Mouse (Mus musculus): ENCODE data around the gene Fdxr. TPM values are rescaled to one million over a fixed set of nuclear protein-coding genes. Genes with fewer than 3 reads are reported as not detected.

Gene Fdxr
- polyA plus RNA-seq, 1 experiment from 2014 or later, result 7.3 TPM

GRCm38 (mm10) chr11:115234320-115235044, 42.4 kb downstream of the Fdxr start:
- no peak for ATAC-seq
- H3K9me3 ChIP-seq (ENCODE audit: low read length), result no peaks in the 10 kb centered on the region
- no peak for DNase-seq
- H3K4me2 ChIP-seq (ENCODE audit: low read depth, low read length), result no peak overlapping the region
- WGBS (ENCODE audit: insufficient replicate concordance), result 80% methylated on average over 15 of the region's 15 CpGs
- no peak overlapping the region for H3K4me3 ChIP-seq (ENCODE audit: low read depth, low read length)
- no peak overlapping the region for H3K9ac ChIP-seq (replicated peaks)
- H3K27ac ChIP-seq (ENCODE audit: low read depth), result no peak overlapping the region
- H3K27me3 ChIP-seq (ENCODE audit: insufficient read depth, low read length), result no peaks in the 10 kb centered on the region
- H3K36me3 ChIP-seq (replicated peaks; ENCODE audit: insufficient read depth, low read length), result peaks cover 7% of the 10 kb centered on the region
- peaks cover 14% of the 10 kb centered on the region for H3K4me1 ChIP-seq (ENCODE audit: insufficient read depth)
- TF ChIP-seq CTCF (IDR thresholded peaks at IDR 0.05; ENCODE audit: low read depth), result no peak
- TF ChIP-seq EP300 (IDR thresholded peaks at IDR 0.05; ENCODE audit: low read depth), result no peak

- 79% methylated on average over 20 of the region's 20 CpGs for WGBS (ENCODE audit: insufficient replicate concordance)
- peaks cover 7% of the 10 kb centered on the region for H3K36me3 ChIP-seq (replicated peaks; ENCODE audit: insufficient read depth, low read length)
- TF ChIP-seq CTCF (IDR thresholded peaks at IDR 0.05; ENCODE audit: low read depth) (peak; percentile 50), EP300 (IDR thresholded peaks at IDR 0.05; ENCODE audit: low read depth) (no peak)
- no peak overlapping the region for H3K9ac ChIP-seq (replicated peaks)
- H3K27me3 ChIP-seq (ENCODE audit: insufficient read depth, low read length), result no peaks in the 10 kb centered on the region
- no peak overlapping the region for H3K4me3 ChIP-seq (ENCODE audit: low read depth, low read length)
- H3K27ac ChIP-seq (ENCODE audit: low read depth), result no peak overlapping the region
- peaks cover 14% of the 10 kb centered on the region for H3K4me1 ChIP-seq (ENCODE audit: insufficient read depth)
- ATAC-seq, result peak; percentile 27; the same call in 1 of the 2 replicates
- H3K4me2 ChIP-seq (ENCODE audit: low read depth, low read length), result no peak overlapping the region
- DNase-seq, result no peak
- H3K9me3 ChIP-seq (ENCODE audit: low read length), result no peaks in the 10 kb centered on the region
Measured at GRCm38 (mm10) chr11:115233526-115234290, 43.1 kb downstream of the Fdxr start.

GRCm38 (mm10) chr11:115232889-115233288, 44.0 kb downstream of the Fdxr start:
- no peak overlapping the region for H3K9ac ChIP-seq (replicated peaks)
- no peak for DNase-seq
- no peak overlapping the region for H3K4me2 ChIP-seq (ENCODE audit: low read depth, low read length)
- ATAC-seq, result peak; percentile 31; the same call in 1 of the 2 replicates
- H3K27me3 ChIP-seq (ENCODE audit: insufficient read depth, low read length), result no peaks in the 10 kb centered on the region
- 74% methylated on average over 5 of the region's 5 CpGs for WGBS (ENCODE audit: insufficient replicate concordance)
- H3K4me3 ChIP-seq (ENCODE audit: low read depth, low read length), result no peak overlapping the region
- H3K9me3 ChIP-seq (ENCODE audit: low read length), result no peaks in the 10 kb centered on the region
- TF ChIP-seq EP300 (IDR thresholded peaks at IDR 0.05; ENCODE audit: low read depth), result no peak
- no peak for TF ChIP-seq CTCF (IDR thresholded peaks at IDR 0.05; ENCODE audit: low read depth)
- peaks cover 13% of the 10 kb centered on the region for H3K36me3 ChIP-seq (replicated peaks; ENCODE audit: insufficient read depth, low read length)
- H3K27ac ChIP-seq (ENCODE audit: low read depth), result peak overlapping the region; percentile 40; the same call in 1 of the 2 replicates
- peaks cover 14% of the 10 kb centered on the region for H3K4me1 ChIP-seq (ENCODE audit: insufficient read depth)

- H3K36me3 ChIP-seq (replicated peaks; ENCODE audit: insufficient read depth, low read length), result peaks cover 11% of the 10 kb centered on the region; the same call in 1 of the 2 replicates
- H3K9me3 ChIP-seq (ENCODE audit: low read length), result no peaks in the 10 kb centered on the region
- H3K4me2 ChIP-seq (ENCODE audit: low read depth, low read length), result no peak overlapping the region
- H3K4me1 ChIP-seq (ENCODE audit: insufficient read depth), result peaks cover 16% of the 10 kb centered on the region
- WGBS (ENCODE audit: insufficient replicate concordance), result 63% methylated on average over 9 of the region's 9 CpGs
- peak overlapping the region; percentile 70 for H3K27ac ChIP-seq (ENCODE audit: low read depth)
- no peak for ATAC-seq
- DNase-seq, result no peak
- no peak overlapping the region for H3K4me3 ChIP-seq (ENCODE audit: low read depth, low read length)
- TF ChIP-seq EP300 (IDR thresholded peaks at IDR 0.05; ENCODE audit: low read depth) (no peak), CTCF (IDR thresholded peaks at IDR 0.05; ENCODE audit: low read depth) (no peak)
- no peak overlapping the region for H3K9ac ChIP-seq (replicated peaks)
- H3K27me3 ChIP-seq (ENCODE audit: insufficient read depth, low read length), result no peaks in the 10 kb centered on the region
Measured at GRCm38 (mm10) chr11:115231924-115232323, 44.9 kb downstream of the Fdxr start.

GRCm38 (mm10) chr11:115231168-115231915, 45.5 kb downstream of the Fdxr start:
- Histone ChIP-seq H3K9me3 (ENCODE audit: low read length) (no peaks in the 10 kb centered on the region), H3K27me3 (ENCODE audit: insufficient read depth, low read length) (no peaks in the 10 kb centered on the region), H3K36me3 (replicated peaks; ENCODE audit: insufficient read depth, low read length) (peaks cover 11% of the 10 kb centered on the region; the same call in 1 of the 2 replicates), H3K9ac (replicated peaks) (no peak overlapping the region), H3K4me1 (ENCODE audit: insufficient read depth) (peaks cover 19% of the 10 kb centered on the region), H3K27ac (ENCODE audit: low read depth) (peak overlapping the region; percentile 70), H3K4me3 (ENCODE audit: low read depth, low read length) (no peak overlapping the region), H3K4me2 (ENCODE audit: low read depth, low read length) (0 out of 2 replicates have a peak overlapping the region, but pooled peaks have one; percentile 20)
- ATAC-seq (no peak), DNase-seq (peak; percentile 44)
- TF ChIP-seq EP300 (IDR thresholded peaks at IDR 0.05; ENCODE audit: low read depth) (no peak), CTCF (IDR thresholded peaks at IDR 0.05; ENCODE audit: low read depth) (no peak)
- 39% methylated on average over 14 of the region's 14 CpGs for WGBS (ENCODE audit: insufficient replicate concordance)

Measured in liver, postnatal 0 days (tissue).